Mouse (Mus musculus) lung, embryonic 16.5 days (tissue): ENCODE results near the gene Cpsf4l. TPM values are rescaled to one million over a fixed set of nuclear protein-coding genes. Genes with fewer than 3 reads are reported as not detected.

Source experiments
- ATAC-seq: fragments of 200-750 bp; cut with Nextera tagmentation; 2 replicates; pipeline ENCODE4 v1.8.0; 2017; ENCODE audit warnings: low read depth, mild to moderate bottlenecking, moderate library complexity
- H3K27ac ChIP-seq: fragments of 300-500 bp; sonication (generic); 2 replicates; pipeline ENCODE4 v1.5.1; 2014; ENCODE audit warnings: mild to moderate bottlenecking, control low read depth, low read length
- H3K27me3 ChIP-seq: fragments of 300-500 bp; sonication (generic); 2 replicates; pipeline ENCODE4 v1.6.1; 2014; ENCODE audit warnings: low read depth, low read length, mixed read lengths; ENCODE audit not compliant: control insufficient read depth, insufficient read depth
- H3K36me3 ChIP-seq: fragments of 300-500 bp; sonication (generic); 2 replicates; pipeline ENCODE4 v1.6.1; 2014; ENCODE audit warnings: low read length; ENCODE audit not compliant: control insufficient read depth, insufficient read depth
- H3K4me1 ChIP-seq: fragments of 300-500 bp; sonication (generic); replicated peaks from 2 replicates; pipeline ENCODE4 v1.6.1; 2014; ENCODE audit warnings: low read length, mixed read lengths; ENCODE audit not compliant: control insufficient read depth, insufficient read depth
- H3K4me2 ChIP-seq: fragments of 300-500 bp; sonication (generic); 2 replicates; pipeline ENCODE4 v1.6.1; 2014; ENCODE audit warnings: low read depth, low read length, control low read depth
- H3K4me3 ChIP-seq: fragments of 300-500 bp; sonication (generic); 2 replicates; pipeline ENCODE4 v1.5.1; 2014; ENCODE audit warnings: mild to moderate bottlenecking, low read length, control low read depth
- H3K9ac ChIP-seq: fragments of 300-500 bp; sonication (generic); 2 replicates; pipeline ENCODE4 v1.6.1; 2014; ENCODE audit warnings: low read length, control low read depth
- H3K9me3 ChIP-seq: fragments of 300-500 bp; sonication (generic); 2 replicates; pipeline ENCODE4 v1.6.1; 2016; ENCODE audit warnings: low read length; ENCODE audit not compliant: control insufficient read depth
- WGBS: fragments of 180-500 bp; shearing (Covaris S2); extraction: QIAGEN DNeasy Blood & Tissue Kit; methylation state at CpG from one replicate; pipeline ENCODE4 v1.1.7; 2014; 5-methylcytosine and 5-hydroxymethylcytosine counted together
- polyA plus RNA-seq: library from polyadenylated mRNA; unstranded; fragments of >200 nt; fragmentation: Nextera tagmentation; extraction: Ambion mirVana; gene quantifications from 2 replicates; pipeline ENCODE4 v1.2.1, GENCODE M21; 2015

Gene Cpsf4l
- polyA plus RNA-seq, 1 experiment from 2014 or later: 0.90 TPM

- H3K4me3 ChIP-seq: no peak overlapping the region
- no peak for ATAC-seq
- WGBS: 66% methylated on average over 2 of the region's 2 CpGs
- H3K9ac ChIP-seq: no peak overlapping the region
- no peak overlapping the region for H3K27ac ChIP-seq
- H3K4me2 ChIP-seq: no peak overlapping the region
- peaks cover 22% of the 10 kb centered on the region for H3K4me1 ChIP-seq
- peaks cover 4% of the 10 kb centered on the region; the same call in 1 of the 2 replicates for H3K36me3 ChIP-seq
- H3K27me3 ChIP-seq: no peaks in the 10 kb centered on the region
- no peaks in the 10 kb centered on the region for H3K9me3 ChIP-seq
Measured at GRCm38 (mm10) chr11:113680954-113681353, 28.9 kb downstream of the Cpsf4l start.

- Histone ChIP-seq H3K4me2 (no peak overlapping the region), H3K27ac (no peak overlapping the region), H3K9ac (0 out of 2 replicates have a peak overlapping the region, but pooled peaks have one; percentile 2)
Measured at GRCm38 (mm10) chr11:113678373-113678772, 31.4 kb downstream of the Cpsf4l start.

GRCm38 (mm10) chr11:113677378-113677777 lies 32.4 kb downstream of the Cpsf4l start:
- H3K9ac ChIP-seq: no peak overlapping the region
- ATAC-seq: no peak
- peaks cover 15% of the 10 kb centered on the region for H3K36me3 ChIP-seq
- H3K4me3 ChIP-seq: no peak overlapping the region
- H3K27ac ChIP-seq: no peak overlapping the region
- no peak overlapping the region for H3K4me2 ChIP-seq
- no peaks in the 10 kb centered on the region for H3K9me3 ChIP-seq
- H3K27me3 ChIP-seq: no peaks in the 10 kb centered on the region
- WGBS: 98% methylated on average over 2 of the region's 2 CpGs
- H3K4me1 ChIP-seq: peaks cover 12% of the 10 kb centered on the region

More at GRCm38 (mm10) chr11:113678373-113678772, 31.4 kb downstream of the Cpsf4l start:
- WGBS: 79% methylated on average over 8 of the region's 8 CpGs
- H3K9me3 ChIP-seq: no peaks in the 10 kb centered on the region
- no peak for ATAC-seq
- H3K4me3 ChIP-seq: no peak overlapping the region
- H3K4me1 ChIP-seq: peaks cover 15% of the 10 kb centered on the region
- peaks cover 10% of the 10 kb centered on the region for H3K36me3 ChIP-seq
- H3K27me3 ChIP-seq: no peaks in the 10 kb centered on the region

GRCm38 (mm10) chr11:113676847-113677246 lies 33.0 kb downstream of the Cpsf4l start:
- H3K9me3 ChIP-seq: no peaks in the 10 kb centered on the region
- no peak for ATAC-seq
- peaks cover 15% of the 10 kb centered on the region for H3K36me3 ChIP-seq
- H3K9ac ChIP-seq: no peak overlapping the region
- H3K4me3 ChIP-seq: no peak overlapping the region
- no peaks in the 10 kb centered on the region for H3K27me3 ChIP-seq
- H3K4me1 ChIP-seq: peaks cover 8% of the 10 kb centered on the region; the same call in 1 of the 2 replicates
- WGBS: 78% methylated on average over 2 of the region's 2 CpGs
- H3K4me2 ChIP-seq: no peak overlapping the region
- H3K27ac ChIP-seq: no peak overlapping the region

- WGBS: 87% methylated on average over 5 of the region's 5 CpGs
- Histone ChIP-seq H3K4me1 (no peaks in the 10 kb centered on the region), H3K27me3 (no peaks in the 10 kb centered on the region), H3K9me3 (no peaks in the 10 kb centered on the region), H3K27ac (no peak overlapping the region), H3K4me3 (no peak overlapping the region), H3K4me2 (no peak overlapping the region), H3K9ac (no peak overlapping the region), H3K36me3 (peaks cover 21% of the 10 kb centered on the region)
- no peak for ATAC-seq
Measured at GRCm38 (mm10) chr11:113674595-113674994, 35.2 kb downstream of the Cpsf4l start.

- Histone ChIP-seq H3K27ac (no peak overlapping the region), H3K4me1 (no peaks in the 10 kb centered on the region), H3K27me3 (no peaks in the 10 kb centered on the region), H3K4me2 (no peak overlapping the region), H3K9me3 (no peaks in the 10 kb centered on the region), H3K4me3 (no peak overlapping the region), H3K9ac (no peak overlapping the region), H3K36me3 (peaks cover 21% of the 10 kb centered on the region)
- ATAC-seq: no peak
- 86% methylated on average over 4 of the region's 4 CpGs for WGBS
Measured at GRCm38 (mm10) chr11:113673614-113674013, 36.2 kb downstream of the Cpsf4l start.

GRCm38 (mm10) chr11:113669711-113670110 lies 40.1 kb downstream of the Cpsf4l start:
- no peak for ATAC-seq
- peaks cover 18% of the 10 kb centered on the region for H3K4me1 ChIP-seq
- no peaks in the 10 kb centered on the region for H3K27me3 ChIP-seq
- no peak overlapping the region for H3K9ac ChIP-seq
- H3K4me3 ChIP-seq: no peak overlapping the region
- H3K9me3 ChIP-seq: no peaks in the 10 kb centered on the region
- H3K27ac ChIP-seq: no peak overlapping the region
- H3K4me2 ChIP-seq: no peak overlapping the region
- 79% methylated on average over 4 of the region's 4 CpGs for WGBS
- H3K36me3 ChIP-seq: peaks cover 14% of the 10 kb centered on the region

- Histone ChIP-seq H3K9me3 (no peaks in the 10 kb centered on the region), H3K36me3 (peaks cover 15% of the 10 kb centered on the region), H3K27me3 (no peaks in the 10 kb centered on the region), H3K4me3 (no peak overlapping the region), H3K4me1 (peaks cover 18% of the 10 kb centered on the region), H3K9ac (no peak overlapping the region), H3K4me2 (no peak overlapping the region), H3K27ac (no peak overlapping the region)
- WGBS: 81% methylated on average over 5 of the region's 5 CpGs
- ATAC-seq: no peak
Measured at GRCm38 (mm10) chr11:113668857-113669256, 41.0 kb downstream of the Cpsf4l start.

- Histone ChIP-seq H3K4me1 (peaks cover 18% of the 10 kb centered on the region), H3K27ac (peak overlapping the region; percentile 27), H3K9me3 (no peaks in the 10 kb centered on the region), H3K4me3 (no peak overlapping the region), H3K27me3 (no peaks in the 10 kb centered on the region), H3K4me2 (no peak overlapping the region), H3K36me3 (peaks cover 9% of the 10 kb centered on the region), H3K9ac (no peak overlapping the region)
- 51% methylated on average over 4 of the region's 4 CpGs for WGBS
- peak; percentile 41; the same call in 1 of the 2 replicates for ATAC-seq
Measured at GRCm38 (mm10) chr11:113667704-113668103, 42.1 kb downstream of the Cpsf4l start.

GRCm38 (mm10) chr11:113667122-113667521 lies 42.7 kb downstream of the Cpsf4l start:
- Histone ChIP-seq H3K27me3 (no peaks in the 10 kb centered on the region), H3K4me2 (no peak overlapping the region), H3K4me3 (no peak overlapping the region), H3K9me3 (no peaks in the 10 kb centered on the region), H3K36me3 (peaks cover 12% of the 10 kb centered on the region), H3K27ac (peak overlapping the region; percentile 4), H3K4me1 (peaks cover 18% of the 10 kb centered on the region), H3K9ac (no peak overlapping the region)
- ATAC-seq: peak; percentile 28; the same call in 1 of the 2 replicates
- 53% methylated on average over 2 of the region's 2 CpGs for WGBS
